Mouse (Mus musculus) granulocyte monocyte progenitor cell, adult 5-6 weeks (primary cell): ENCODE results near the gene Cpm. TPM values are rescaled to one million over a fixed set of nuclear protein-coding genes. Genes with fewer than 3 reads are reported as not detected.

Source experiments
- ATAC-seq: replicated peaks from 2 replicates; pipeline ENCODE4 v1.8.0; 2016; ENCODE audit warnings: mild to moderate bottlenecking, moderate TSS enrichment, inconsistent platforms; ENCODE audit not compliant: poor library complexity, severe bottlenecking
- total RNA-seq, 2 experiments: library from RNA; stranded (forward) in 1 of 2; stranded (reverse) in 1 of 2; fragments of 200-712, 200-1000 nt in 1 of 2; fragments of >200 nt in 1 of 2; fragmentation: Nextera tagmentation in 1 of 2; gene quantifications; 2 replicates each; pipeline ENCODE4 v1.2.3; 2014 to 2017

Cpm gene
- total RNA-seq, 2 experiments from 2014 or later, result 0.46 TPM; not detected in 1

GRCm38 (mm10) chr10:117655908-117656661 is 26.8 kb downstream of the Cpm start:
- no peak for ATAC-seq

GRCm38 (mm10) chr10:117656662-117656962 is 27.3 kb downstream of the Cpm start:
- no peak for ATAC-seq

- ATAC-seq, result no peak
Measured at GRCm38 (mm10) chr10:117656985-117657658, 27.8 kb downstream of the Cpm start.

GRCm38 (mm10) chr10:117657659-117658306 is 28.5 kb downstream of the Cpm start:
- no peak for ATAC-seq

- ATAC-seq, result no peak
Measured at GRCm38 (mm10) chr10:117658522-117659429, 29.5 kb downstream of the Cpm start.

GRCm38 (mm10) chr10:117659430-117659813 is 30.1 kb downstream of the Cpm start:
- no peak for ATAC-seq

- ATAC-seq, result no peak
Measured at GRCm38 (mm10) chr10:117659819-117660218, 30.5 kb downstream of the Cpm start.

- ATAC-seq, result no peak
Measured at GRCm38 (mm10) chr10:117662316-117663055, 33.2 kb downstream of the Cpm start.

GRCm38 (mm10) chr10:117663056-117663864 is 34.0 kb downstream of the Cpm start:
- no peak for ATAC-seq

GRCm38 (mm10) chr10:117663865-117664200 is 34.5 kb downstream of the Cpm start:
- ATAC-seq, result no peak

GRCm38 (mm10) chr10:117664208-117664925 is 35.1 kb downstream of the Cpm start:
- no peak for ATAC-seq

- no peak for ATAC-seq
Measured at GRCm38 (mm10) chr10:117664926-117665209, 35.6 kb downstream of the Cpm start.

GRCm38 (mm10) chr10:117665376-117666275 is 36.3 kb downstream of the Cpm start:
- no peak for ATAC-seq

- no peak for ATAC-seq
Measured at GRCm38 (mm10) chr10:117666361-117666760, 37.1 kb downstream of the Cpm start.

- no peak for ATAC-seq
Measured at GRCm38 (mm10) chr10:117666947-117667630, 37.8 kb downstream of the Cpm start.

- no peak for ATAC-seq
Measured at GRCm38 (mm10) chr10:117667663-117668507, 38.6 kb downstream of the Cpm start.
